8 mouse cellular contexts compared by ENCODE assay signal in the genomic region with DNA sequence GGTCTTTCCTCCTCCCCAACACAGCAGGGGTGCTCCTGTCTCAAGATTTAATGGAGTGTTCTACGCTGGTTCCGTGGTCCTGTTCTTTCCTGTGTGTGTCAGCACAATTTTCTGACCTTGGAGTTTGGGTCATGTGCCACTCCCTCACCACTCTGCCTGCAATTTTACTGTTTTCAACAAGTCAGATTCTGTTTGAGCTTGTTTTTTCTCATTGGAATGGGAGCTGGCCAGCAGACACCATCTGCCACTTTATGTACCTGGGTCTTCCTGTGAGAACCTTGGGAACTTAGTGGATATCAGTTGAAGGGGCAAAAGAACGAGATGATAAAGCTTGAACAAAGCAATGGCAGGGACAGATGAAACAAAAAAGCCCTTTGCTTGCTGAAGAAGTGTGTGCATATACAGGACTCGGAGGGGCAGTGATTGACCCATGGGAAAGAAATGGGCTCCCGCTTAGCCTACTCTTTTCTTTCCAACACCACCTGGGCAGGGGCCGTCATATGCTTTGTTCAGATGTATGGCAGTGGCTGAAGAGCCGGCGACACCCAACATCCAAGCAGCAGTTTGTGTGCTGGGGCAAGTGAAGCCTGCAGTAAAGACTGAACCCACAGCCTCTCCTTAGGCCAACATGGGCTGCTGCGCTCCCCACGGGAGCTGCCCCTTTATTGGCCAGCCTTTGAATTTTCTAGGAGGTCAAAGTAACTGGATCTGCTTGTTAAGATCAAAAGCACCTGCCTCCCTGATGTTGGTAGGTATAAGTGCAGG. TPM values are rescaled to one million over a fixed set of nuclear protein-coding genes. Genes with fewer than 3 reads are reported as not detected.
DNase-seq lines count a peak whose midpoint lies in the region; ATAC-seq and TF ChIP-seq lines count a peak whose summit lies in the region.

No protein-coding gene starts in this region.

- peaks cover 51% of the 10 kb centered on the region for H3K4me1 ChIP-seq in heart, embryonic 13.5 days
- H3K4me1 ChIP-seq in G1E (ENCODE audit: insufficient read depth, low read depth, low read length), result peaks cover 62% of the 10 kb centered on the region
- peaks cover 9% of the 10 kb centered on the region; the same call in 1 of the 2 replicates for H3K4me1 ChIP-seq in forebrain, embryonic 11.5 days (replicated peaks; ENCODE audit: control insufficient read depth, insufficient read depth, low read length)
- H3K4me1 ChIP-seq in liver, embryonic 16.5 days (ENCODE audit: control insufficient read depth, low read depth, low read length), result peaks cover 25% of the 10 kb centered on the region

- peaks cover 5% of the 10 kb centered on the region for H3K36me3 ChIP-seq in heart, embryonic 13.5 days
- peaks cover 18% of the 10 kb centered on the region for H3K36me3 ChIP-seq in G1E (replicated peaks)
- no peaks in the 10 kb centered on the region for H3K36me3 ChIP-seq in forebrain, embryonic 11.5 days (ENCODE audit: control insufficient read depth, insufficient read depth, low read length)
- H3K36me3 ChIP-seq in liver, embryonic 16.5 days (ENCODE audit: control insufficient read depth, insufficient read depth), result no peaks in the 10 kb centered on the region

- H3K4me3 ChIP-seq in heart, embryonic 13.5 days, result peak overlapping the region; percentile 98
- peak overlapping the region; percentile 85 for H3K4me3 ChIP-seq in G1E (ENCODE audit: low read depth, low read length)
- peak overlapping the region; percentile 92 for H3K4me3 ChIP-seq in forebrain, embryonic 11.5 days (ENCODE audit: low read depth, low read length)
- peak overlapping the region; percentile 81 for H3K4me3 ChIP-seq in liver, embryonic 16.5 days (ENCODE audit: low read depth, low read length)

- no peak for DNase-seq in heart, adult 11 months
- no peak for DNase-seq in G1E (ENCODE audit: low spot score)
- DNase-seq in forebrain, embryonic 11.5 days (ENCODE audit: low spot score), result no peak
- DNase-seq in T-cell, adult 2 months (ENCODE audit: low spot score), result no peak
- no peak for DNase-seq in gastrocnemius, postnatal 36 days
- DNase-seq in frontal cortex, postnatal 25 days (ENCODE audit: low spot score in 2 of 2), result no peak

- intact Hi-C loops in gastrocnemius, postnatal 36 days (cut with DNase I), result no loop called here

- peak overlapping the region; percentile 94 for H3K27ac ChIP-seq in heart, embryonic 13.5 days (replicated peaks)
- peak overlapping the region; percentile 79; the same call in 1 of the 2 replicates for H3K27ac ChIP-seq in forebrain, embryonic 11.5 days (ENCODE audit: low read depth, low read length)
- peak overlapping the region; percentile 51; the same call in 1 of the 2 replicates for H3K27ac ChIP-seq in liver, embryonic 16.5 days (ENCODE audit: low read length)

- peak overlapping the region; percentile 99 for H3K4me2 ChIP-seq in heart, embryonic 13.5 days
- H3K4me2 ChIP-seq in forebrain, embryonic 11.5 days (ENCODE audit: low read depth, low read length, severe bottlenecking), result peak overlapping the region; percentile 98
- peak overlapping the region; percentile 99 for H3K4me2 ChIP-seq in liver, embryonic 16.5 days (ENCODE audit: low read depth, low read length)

- no peak for TF ChIP-seq CTCF in G1E (IDR thresholded peaks at IDR 0.05; ENCODE audit: low read depth, low read length)

- no peak for ATAC-seq in heart, embryonic 13.5 days (ENCODE audit: extremely low read depth, insufficient number of reproducible peaks, low FRiP score, low TSS enrichment)
- ATAC-seq in G1E (ENCODE audit: extremely low read depth, insufficient number of reproducible peaks, low FRiP score, poor library complexity, severe bottlenecking), result no peak
- no peak for ATAC-seq in forebrain, embryonic 11.5 days (replicated peaks; ENCODE audit: low FRiP score)
- no peak for ATAC-seq in liver, embryonic 16.5 days (ENCODE audit: low read depth)

- H3K9me3 ChIP-seq in heart, embryonic 13.5 days, result no peaks in the 10 kb centered on the region
- H3K9me3 ChIP-seq in G1E (replicated peaks), result no peaks in the 10 kb centered on the region
- H3K9me3 ChIP-seq in forebrain, embryonic 11.5 days (ENCODE audit: control insufficient read depth, low read length), result no peaks in the 10 kb centered on the region
- H3K9me3 ChIP-seq in liver, embryonic 16.5 days (replicated peaks; ENCODE audit: control insufficient read depth, low read length), result no peaks in the 10 kb centered on the region

- H3K9ac ChIP-seq in heart, embryonic 13.5 days, result peak overlapping the region; percentile 99
- peak overlapping the region; percentile 95 for H3K9ac ChIP-seq in forebrain, embryonic 11.5 days (ENCODE audit: low read length)
- peak overlapping the region; percentile 81 for H3K9ac ChIP-seq in liver, embryonic 16.5 days (ENCODE audit: low read depth, low read length)

- no peaks in the 10 kb centered on the region for H3K27me3 ChIP-seq in heart, embryonic 13.5 days (replicated peaks)
- H3K27me3 ChIP-seq in G1E (ENCODE audit: insufficient read depth, low read length), result peaks cover 23% of the 10 kb centered on the region
- H3K27me3 ChIP-seq in forebrain, embryonic 11.5 days (ENCODE audit: control insufficient read depth, insufficient read depth, low read length), result no peaks in the 10 kb centered on the region
- H3K27me3 ChIP-seq in liver, embryonic 16.5 days (ENCODE audit: control insufficient read depth, insufficient read depth, low read depth, low read length), result no peaks in the 10 kb centered on the region

- 54% methylated on average over 10 of the region's 10 CpGs for WGBS in heart, embryonic 13.5 days
- 51% methylated on average over 10 of the region's 10 CpGs for WGBS in forebrain, embryonic 11.5 days
- 60% methylated on average over 10 of the region's 10 CpGs for WGBS in liver, embryonic 16.5 days (ENCODE audit: insufficient replicate concordance)

RNA-seq across cellular contexts. Expression of a gene that starts 0.9 kb away (rescaled TPM):
- 95.2 and 103 TPM in 2 replicates for polyA plus RNA-seq in heart, embryonic 13.5 days (2015; fragmentation: Nextera tagmentation; extraction: Ambion mirVana)
- total RNA-seq in G1E (2014; fragmentation: Nextera tagmentation), result 53.9 and 57.2 TPM in 2 replicates
- total RNA-seq in G1E (2017), result 68.2 and 70.6 TPM in 2 replicates
- polyA plus RNA-seq in G1E (2012), result 65.0 and 68.9 TPM in 2 replicates
- 226 and 247 TPM in 2 replicates for polyA plus RNA-seq in forebrain, embryonic 11.5 days (2014; fragmentation: Nextera tagmentation; extraction: Ambion mirVana)
- 14.5 and 14.6 TPM in 2 replicates for polyA plus RNA-seq in liver, embryonic 16.5 days (2015; fragmentation: Nextera tagmentation; extraction: Ambion mirVana)
- 10 to 100 TPM; 55.2 to 59.3 TPM for total RNA-seq in gastrocnemius, postnatal 36 days (2021)

RNA-seq across cellular contexts. Expression of a gene that starts 44.7 kb away (rescaled TPM):
- 41.0 and 45.5 TPM in 2 replicates for polyA plus RNA-seq in heart, embryonic 13.5 days (2015; fragmentation: Nextera tagmentation; extraction: Ambion mirVana)
- total RNA-seq in G1E (2014; fragmentation: Nextera tagmentation), result 109 and 121 TPM in 2 replicates
- 68.7 and 71.4 TPM in 2 replicates for total RNA-seq in G1E (2017)
- 315 and 317 TPM in 2 replicates for polyA plus RNA-seq in G1E (2012)
- 55.4 and 55.5 TPM in 2 replicates for polyA plus RNA-seq in forebrain, embryonic 11.5 days (2014; fragmentation: Nextera tagmentation; extraction: Ambion mirVana)
- 17.5 TPM in 2 replicates for polyA plus RNA-seq in liver, embryonic 16.5 days (2015; fragmentation: Nextera tagmentation; extraction: Ambion mirVana)
- total RNA-seq in gastrocnemius, postnatal 36 days (2021), result 10 to 100 TPM; 34.9 to 38.0 TPM

RNA-seq across cellular contexts. Expression of a gene that starts 44.7 kb away (rescaled TPM):
- polyA plus RNA-seq in heart, embryonic 13.5 days (2015; fragmentation: Nextera tagmentation; extraction: Ambion mirVana), result 35.4 and 41.6 TPM in 2 replicates
- total RNA-seq in G1E (2014; fragmentation: Nextera tagmentation), result 32.4 and 37.4 TPM in 2 replicates
- total RNA-seq in G1E (2017), result 48.5 and 52.8 TPM in 2 replicates
- polyA plus RNA-seq in G1E (2012), result 18.2 and 20.3 TPM in 2 replicates
- polyA plus RNA-seq in forebrain, embryonic 11.5 days (2014; fragmentation: Nextera tagmentation; extraction: Ambion mirVana), result 65.2 and 67.7 TPM in 2 replicates
- polyA plus RNA-seq in liver, embryonic 16.5 days (2015; fragmentation: Nextera tagmentation; extraction: Ambion mirVana), result 14.1 and 14.4 TPM in 2 replicates
- 10 to 100 TPM; 12.4 to 13.5 TPM for total RNA-seq in gastrocnemius, postnatal 36 days (2021)

RNA-seq across cellular contexts. Expression of a gene that starts 55.9 kb away (rescaled TPM):
- 6.0 and 7.0 TPM in 2 replicates for polyA plus RNA-seq in heart, embryonic 13.5 days (2015; fragmentation: Nextera tagmentation; extraction: Ambion mirVana)
- total RNA-seq in G1E (2014; fragmentation: Nextera tagmentation) (18.3 and 26.0 TPM in 2 replicates), G1E (2017) (10.8 and 16.1 TPM in 2 replicates)
- 13.5 and 21.7 TPM in 2 replicates for polyA plus RNA-seq in G1E (2012)
- 19.6 and 20.1 TPM in 2 replicates for polyA plus RNA-seq in forebrain, embryonic 11.5 days (2014; fragmentation: Nextera tagmentation; extraction: Ambion mirVana)
- 3.5 and 5.0 TPM in 2 replicates for polyA plus RNA-seq in liver, embryonic 16.5 days (2015; fragmentation: Nextera tagmentation; extraction: Ambion mirVana)
- under 1 TPM; 0.43 to 0.47 TPM for total RNA-seq in gastrocnemius, postnatal 36 days (2021)

RNA-seq across cellular contexts. Expression of a gene that starts 56.2 kb away (rescaled TPM):
- 74.6 and 85.2 TPM in 2 replicates for polyA plus RNA-seq in heart, embryonic 13.5 days (2015; fragmentation: Nextera tagmentation; extraction: Ambion mirVana)
- 13.8 and 21.1 TPM in 2 replicates for total RNA-seq in G1E (2014; fragmentation: Nextera tagmentation)
- total RNA-seq in G1E (2017), result 32.5 and 33.9 TPM in 2 replicates
- 13.9 and 14.8 TPM in 2 replicates for polyA plus RNA-seq in G1E (2012)
- polyA plus RNA-seq in forebrain, embryonic 11.5 days (2014; fragmentation: Nextera tagmentation; extraction: Ambion mirVana), result 66.5 and 68.4 TPM in 2 replicates
- 70.7 and 76.8 TPM in 2 replicates for polyA plus RNA-seq in liver, embryonic 16.5 days (2015; fragmentation: Nextera tagmentation; extraction: Ambion mirVana)
- 10 to 100 TPM; 10.4 to 16.2 TPM for total RNA-seq in gastrocnemius, postnatal 36 days (2021)
